Mouse (Mus musculus) megakaryocyte, embryonic 14.5 days (primary cell): Measurements from ENCODE around the gene Copz1.

ENCODE experiments used
- FLI1 ChIP-seq: IDR thresholded peaks from 2 replicates; pipeline ENCODE4 v1.6.1; 2012; ENCODE audit warnings: low read length, inconsistent platforms, mixed read lengths
- GATA1 ChIP-seq: IDR thresholded peaks from 3 replicates; pipeline ENCODE4 v1.6.1; 2012; ENCODE audit warnings: mixed read lengths, low read length, inconsistent platforms, borderline replicate concordance

DNA sequence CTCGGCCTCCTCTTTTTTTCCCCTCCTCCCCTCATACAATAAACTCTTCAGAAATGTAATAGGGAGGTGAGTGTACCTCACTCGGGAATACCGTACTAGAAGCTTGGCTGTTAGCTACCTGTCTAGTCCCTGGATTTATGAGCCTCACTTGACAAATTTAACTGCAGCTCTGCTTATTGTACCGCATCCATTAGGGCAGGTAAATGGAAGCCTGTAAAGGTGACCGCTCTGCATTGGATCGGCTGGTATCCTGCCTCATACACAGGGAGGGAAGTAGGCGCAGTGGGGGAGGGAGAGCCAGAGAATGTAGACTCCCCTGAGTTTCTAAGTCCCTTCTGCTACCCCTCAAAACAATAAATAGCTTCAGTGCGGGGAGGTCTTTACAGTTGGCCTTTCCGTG is 18.3 kb downstream of the Copz1 start:
- TF ChIP-seq GATA1 (no peak), FLI1 (no peak)
